Mouse (Mus musculus): ENCODE data around the gene Fgd6.

- TF ChIP-seq HCFC1 (IDR thresholded peaks at IDR 0.05; ENCODE audit: low read depth, low read length) (no peak), POLR2A (IDR thresholded peaks at IDR 0.05; ENCODE audit: control insufficient read depth in 1 of 2, insufficient read depth in 1 of 2, low read depth in 1 of 2, low read length in 2 of 2, poor library complexity in 1 of 2) (no peak), MAFK (IDR thresholded peaks at IDR 0.05; ENCODE audit: borderline replicate concordance, low read depth, low read length) (no peak)
These were observed 135.8 kb downstream of the Fgd6 start for GRCm38 (mm10) chr10:94171440-94172130.

Data from MEL (cell line).